Mouse (Mus musculus) B cell, adult 2 months (primary cell): ENCODE results near the gene Wdcp.
"Not testable (repeated sequence)": the region's sequence is repeated elsewhere in the genome, so short reads cannot be mapped to it uniquely, and the experiment has no call there.

Experiments used
- DNase-seq, 2 experiments: peaks; one replicate each; pipeline ENCODE4 v3.0.0; 2022

Gene Wdcp

GRCm38 (mm10) chr12:4871260-4871659 is 28.2 kb downstream of the Wdcp start:
- DNase-seq, result no peak

GRCm38 (mm10) chr12:4872273-4872672 is 29.2 kb downstream of the Wdcp start:
- peak; percentile 7 to 22 for DNase-seq

- DNase-seq, result no peak
Measured at GRCm38 (mm10) chr12:4872983-4873477, 29.9 kb downstream of the Wdcp start.

GRCm38 (mm10) chr12:4873531-4873930 is 30.4 kb downstream of the Wdcp start:
- no peak for DNase-seq

- peak; percentile 57 to 59 for DNase-seq
Measured at GRCm38 (mm10) chr12:4874161-4874927, 31.2 kb downstream of the Wdcp start, which contains the start of gene Mfsd2b. TSS of gene Mfsd2b (minus strand) at chr12:4874359.

GRCm38 (mm10) chr12:4875623-4876022 is 32.5 kb downstream of the Wdcp start:
- no peak for DNase-seq

- no peak for DNase-seq
Measured at GRCm38 (mm10) chr12:4878296-4878783, 35.2 kb downstream of the Wdcp start.

- DNase-seq, result peak; percentile 28 to 40
Measured at GRCm38 (mm10) chr12:4879048-4879447, 35.9 kb downstream of the Wdcp start.

- no peak for DNase-seq
Measured at GRCm38 (mm10) chr12:4882086-4882485, 39.0 kb downstream of the Wdcp start.

GRCm38 (mm10) chr12:4885062-4885461 is 42.0 kb downstream of the Wdcp start:
- peak in 1 of 2 experiments; percentile 8 for DNase-seq

GRCm38 (mm10) chr12:4886581-4886980 is 43.5 kb downstream of the Wdcp start:
- not testable (repeated sequence) for DNase-seq

- no peak for DNase-seq
Measured at GRCm38 (mm10) chr12:4888739-4889138, 45.6 kb downstream of the Wdcp start.

GRCm38 (mm10) chr12:4889251-4889650 is 46.1 kb downstream of the Wdcp start:
- DNase-seq, result no peak

GRCm38 (mm10) chr12:4889891-4890290 is 46.8 kb downstream of the Wdcp start:
- DNase-seq, result no peak

- DNase-seq, result no peak
Measured at GRCm38 (mm10) chr12:4898024-4898423, 54.9 kb downstream of the Wdcp start.

GRCm38 (mm10) chr12:4905946-4906345 is 62.8 kb downstream of the Wdcp start:
- DNase-seq, result peak; percentile 14

- no peak for DNase-seq
Measured at GRCm38 (mm10) chr12:4906476-4906875, 63.4 kb downstream of the Wdcp start.

- peak; percentile 97 for DNase-seq
Measured at GRCm38 (mm10) chr12:4906951-4907906, 64.1 kb downstream of the Wdcp start, which contains the start of gene Ubxn2a. TSS of gene Ubxn2a (minus strand) at chr12:4907705.

GRCm38 (mm10) chr12:4908391-4908790 is 65.3 kb downstream of the Wdcp start:
- peak in 1 of 2 experiments; percentile 2 for DNase-seq
